Mouse (Mus musculus) hematopoietic stem cell, adult 5-6 weeks (primary cell): Measurements from ENCODE around the gene Aak1. TPM values are rescaled to one million over a fixed set of nuclear protein-coding genes. Genes with fewer than 3 reads are reported as not detected.
A peak's percentile ranks its signal among the peaks of the same experiment; 100 is the strongest.

Source experiments
- ATAC-seq, 2 experiments: fragments of 125-278 bp in 1 of 2; replicated peaks in 1 of 2; 2 replicates each; pipeline ENCODE4 v1.8.0; 2016 to 2017; ENCODE audit warnings: inconsistent platforms in 2 of 2, mild to moderate bottlenecking in 2 of 2, moderate number of reproducible peaks in 2 of 2, low read depth in 1 of 2, moderate TSS enrichment in 1 of 2; ENCODE audit not compliant: low FRiP score in 2 of 2, poor library complexity in 2 of 2, severe bottlenecking in 2 of 2, insufficient read depth in 1 of 2, low TSS enrichment in 1 of 2
- total RNA-seq: library from RNA; stranded (forward); fragments of 172-1452, 232-1000 nt; gene quantifications from 2 replicates; pipeline ENCODE4 v1.2.3, GENCODE M21; 2017

Gene Aak1
- total RNA-seq, 1 experiment from 2014 or later = 12.2 TPM

DNA sequence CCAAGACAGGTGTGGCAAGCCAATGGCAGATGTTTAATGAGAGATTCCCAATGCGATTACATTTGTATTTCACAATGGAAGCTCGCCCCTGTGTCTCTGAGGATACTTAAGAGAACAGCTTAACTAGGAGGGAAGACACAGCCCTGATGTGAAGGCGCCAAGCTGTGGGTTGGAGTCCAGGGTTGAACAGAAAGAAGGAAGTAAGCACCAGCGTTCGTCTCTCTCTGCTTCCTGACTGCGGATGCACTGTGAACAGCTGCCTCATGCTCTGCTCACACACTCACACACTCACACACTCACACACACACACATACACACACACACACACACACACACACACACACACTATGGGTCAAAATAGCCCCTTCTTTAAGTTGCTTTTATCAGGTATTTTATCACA is 19.5 kb upstream of the Aak1 start:
- ATAC-seq = no peak

- ATAC-seq = no peak
Observed at GRCm38 (mm10) chr6:86830738-86831500, 18.4 kb upstream of the Aak1 start.

DNA sequence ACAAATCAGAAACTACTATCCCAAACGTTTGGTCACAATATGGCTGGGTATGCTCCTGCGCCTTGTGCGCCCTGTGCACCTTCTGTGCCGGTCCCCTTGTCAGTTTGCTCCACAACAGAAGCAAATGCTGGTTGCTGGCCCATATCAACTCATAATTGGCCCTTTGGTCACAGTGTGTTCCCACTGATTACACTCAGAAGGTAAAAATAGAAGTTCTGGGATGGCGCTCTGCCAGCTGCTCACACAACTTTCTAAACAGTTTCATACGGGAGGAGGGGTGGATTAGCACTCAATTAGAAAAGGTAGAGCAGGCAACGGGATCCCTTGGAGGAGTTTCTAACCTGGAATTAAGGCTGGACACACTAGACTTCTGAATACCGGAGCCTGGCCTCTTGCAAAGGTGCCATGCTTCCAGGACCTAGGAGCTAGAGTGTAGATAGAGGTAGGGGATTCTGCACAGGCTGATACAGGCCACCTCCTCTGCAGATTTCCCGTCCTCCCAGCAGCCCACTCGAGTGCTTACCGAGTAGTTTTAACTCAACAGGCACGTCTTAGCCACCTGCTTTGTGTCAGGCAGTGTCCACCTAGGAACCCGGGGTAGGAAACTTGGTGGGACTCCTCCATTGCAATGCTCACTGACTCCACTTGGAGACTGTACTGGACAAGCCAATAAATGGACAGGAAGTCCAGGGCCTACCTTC is 16.4 kb upstream of the Aak1 start:
- ATAC-seq = peak; percentile 64 to 71

DNA sequence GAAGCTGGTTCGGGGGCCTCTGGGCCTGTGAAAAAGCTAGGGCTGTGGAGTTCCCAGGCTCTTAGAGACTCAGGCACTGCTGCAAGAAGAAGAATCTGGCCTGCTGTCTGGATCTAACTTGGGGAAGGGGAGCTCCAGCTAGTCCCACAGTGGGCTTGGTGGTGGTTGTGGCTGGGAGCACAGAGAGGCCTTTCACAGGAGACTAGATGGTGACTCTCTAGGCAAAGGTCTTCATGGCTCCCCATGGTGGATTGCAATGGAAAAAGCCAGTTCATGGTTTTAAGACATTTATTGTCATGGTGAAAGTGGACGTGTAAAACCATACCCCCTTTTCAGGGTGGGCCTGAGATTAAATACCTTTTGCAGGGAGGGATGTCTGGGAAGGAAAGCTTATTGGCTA is 10.2 kb upstream of the Aak1 start:
- ATAC-seq = no peak

DNA sequence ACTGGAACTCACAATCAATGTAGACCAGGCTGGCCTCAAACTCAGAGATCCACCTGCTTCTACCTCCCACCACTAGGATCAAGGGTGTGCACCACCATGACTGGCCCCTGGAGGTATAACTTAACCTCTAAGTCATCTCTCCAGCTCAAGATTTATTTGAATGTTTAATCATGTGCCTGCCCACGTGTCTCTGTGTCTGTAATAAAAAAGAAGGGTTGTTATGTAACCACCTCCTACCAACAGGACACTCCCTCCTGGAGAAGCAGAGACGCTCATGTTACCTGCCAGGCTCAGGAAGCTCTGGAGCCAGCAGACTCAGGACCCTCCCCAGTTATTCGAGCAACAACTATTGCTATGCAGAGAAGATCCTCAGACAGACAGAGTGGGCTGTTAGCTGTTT is 7.4 kb upstream of the Aak1 start:
- no peak for ATAC-seq

DNA sequence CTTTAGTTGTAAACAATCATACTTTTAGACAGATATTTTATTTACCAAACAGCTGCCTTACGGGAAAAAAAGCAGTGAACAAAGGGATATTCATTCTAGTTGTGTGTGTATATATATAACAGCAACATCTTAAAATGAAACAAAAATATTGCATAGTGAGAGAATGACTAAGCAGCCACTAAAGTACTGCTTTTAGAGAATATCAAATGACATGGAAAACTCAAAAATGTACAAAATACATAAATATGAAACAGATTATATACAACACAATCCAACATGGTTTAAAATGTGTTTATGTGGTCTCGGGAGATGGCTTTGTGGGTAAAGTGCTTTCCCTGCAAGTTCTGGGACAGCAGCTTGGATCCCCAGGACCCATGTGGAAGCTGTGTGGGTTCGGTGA is 5.7 kb upstream of the Aak1 start:
- ATAC-seq = no peak

- ATAC-seq = no peak
Observed at GRCm38 (mm10) chr6:86846467-86846866, 2.9 kb upstream of the Aak1 start.

DNA sequence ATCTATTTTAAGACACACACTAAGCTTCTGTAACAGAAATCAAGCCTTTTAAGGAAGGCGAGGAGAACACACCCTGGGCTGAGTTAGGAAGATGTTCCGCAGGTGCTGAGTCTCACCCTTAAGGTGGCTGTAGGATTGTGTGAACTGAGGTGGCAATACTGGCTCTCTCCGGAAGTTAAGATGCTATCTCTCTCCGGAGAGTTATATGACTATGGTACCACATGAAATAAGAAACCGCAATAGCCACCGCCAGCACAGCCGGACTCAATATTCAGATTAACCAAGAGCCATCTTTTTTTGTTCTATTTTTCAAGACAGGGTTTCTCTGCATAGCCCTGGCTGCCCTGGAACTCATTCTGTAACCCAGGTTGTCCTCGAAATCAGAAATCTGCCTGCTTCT is 1.5 kb upstream of the Aak1 start:
- ATAC-seq = no peak

DNA sequence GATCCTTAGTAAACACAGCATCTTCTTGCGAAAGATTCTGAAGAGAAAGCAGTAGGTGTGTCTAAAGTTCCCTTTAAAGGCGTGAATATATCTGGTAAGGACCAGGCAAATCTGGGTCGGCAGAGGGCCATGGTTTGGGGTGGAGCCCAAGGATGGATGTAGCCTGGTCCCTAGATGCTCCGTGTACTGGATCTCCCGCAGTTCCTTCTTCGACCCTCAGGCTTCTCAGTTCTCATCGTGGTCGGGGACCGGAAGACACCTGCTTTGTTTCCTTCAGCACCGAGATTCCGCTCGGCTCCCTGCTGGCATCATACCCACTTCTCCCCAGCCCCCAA is 770 bp upstream of the Aak1 start:
- ATAC-seq = peak; percentile 38 to 43

DNA sequence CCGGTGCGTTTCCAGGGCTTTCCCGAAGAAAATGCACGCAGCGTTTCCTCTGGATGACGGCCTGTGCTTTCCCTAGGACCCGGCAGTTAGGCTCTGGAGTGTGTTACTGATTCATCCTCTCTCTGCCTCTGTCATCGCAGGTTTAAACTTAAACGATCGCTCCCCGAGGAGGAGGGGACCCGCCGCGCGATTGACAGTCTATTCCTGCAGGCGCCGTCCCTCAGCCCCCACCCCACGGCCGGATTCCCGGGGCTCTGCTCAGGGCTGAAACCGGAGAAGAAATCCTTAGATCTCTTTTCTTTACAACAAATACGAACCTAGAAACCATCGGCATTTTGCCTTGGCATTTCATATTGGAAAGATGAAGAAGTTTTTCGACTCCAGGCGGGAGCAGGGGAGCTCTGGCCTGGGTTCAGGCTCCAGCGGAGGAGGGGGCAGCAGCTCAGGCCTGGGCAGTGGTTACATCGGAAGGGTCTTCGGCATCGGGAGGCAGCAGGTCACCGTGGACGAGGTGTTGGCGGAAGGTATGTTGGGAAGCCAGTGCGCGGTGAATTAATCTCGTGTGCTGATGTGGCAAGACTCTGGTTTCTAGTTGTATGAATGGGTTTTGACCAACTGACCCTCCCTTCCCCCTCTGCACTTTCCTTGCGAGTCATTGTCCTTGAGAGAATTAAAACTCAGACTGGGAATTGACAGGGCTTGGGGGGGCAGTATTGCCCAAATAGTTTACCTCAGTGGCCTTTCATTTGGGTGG is 552 bp downstream of the Aak1 start:
- ATAC-seq = no peak

GRCm38 (mm10) chr6:86850588-86850987 is 1.3 kb downstream of the Aak1 start:
- no peak for ATAC-seq

DNA sequence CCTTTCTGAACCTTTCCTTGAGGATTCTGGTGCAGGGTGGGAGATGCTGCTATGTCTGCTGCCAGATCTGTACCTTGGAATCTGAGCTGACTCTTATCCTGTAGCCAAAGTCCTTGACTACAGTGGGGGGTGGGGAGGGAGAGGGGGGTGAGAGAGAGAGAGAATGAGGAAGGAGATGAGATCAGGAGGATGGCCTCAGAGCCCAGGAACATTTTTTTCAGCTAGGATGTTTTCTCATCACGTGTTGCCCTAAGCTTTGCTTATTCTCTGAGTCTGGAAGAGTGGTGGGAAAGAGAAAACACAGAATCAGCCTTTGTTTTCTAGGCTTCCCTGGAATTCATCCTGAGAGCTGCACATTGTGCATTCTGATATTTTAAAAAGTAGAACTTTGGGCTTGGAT is 2.2 kb downstream of the Aak1 start:
- no peak for ATAC-seq

DNA sequence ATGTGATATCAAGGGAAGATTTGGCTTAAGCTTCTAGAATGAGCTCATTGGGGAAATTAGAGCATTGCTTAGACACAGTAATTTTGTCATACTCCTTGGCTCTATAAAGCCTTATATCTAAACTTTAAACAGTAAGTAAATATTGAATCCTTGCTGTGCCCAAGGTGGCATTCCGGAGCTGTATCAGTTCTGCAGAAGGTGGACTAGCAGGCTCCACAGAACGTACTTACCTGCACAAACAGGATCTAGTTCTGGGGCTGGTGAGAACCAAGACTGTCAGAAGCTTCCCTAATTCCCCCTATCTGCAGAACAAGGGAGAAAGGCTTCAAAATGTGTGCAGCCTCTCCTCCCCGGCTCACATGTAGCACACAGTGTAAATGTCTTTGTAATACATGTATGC is 4.6 kb downstream of the Aak1 start:
- no peak for ATAC-seq

DNA sequence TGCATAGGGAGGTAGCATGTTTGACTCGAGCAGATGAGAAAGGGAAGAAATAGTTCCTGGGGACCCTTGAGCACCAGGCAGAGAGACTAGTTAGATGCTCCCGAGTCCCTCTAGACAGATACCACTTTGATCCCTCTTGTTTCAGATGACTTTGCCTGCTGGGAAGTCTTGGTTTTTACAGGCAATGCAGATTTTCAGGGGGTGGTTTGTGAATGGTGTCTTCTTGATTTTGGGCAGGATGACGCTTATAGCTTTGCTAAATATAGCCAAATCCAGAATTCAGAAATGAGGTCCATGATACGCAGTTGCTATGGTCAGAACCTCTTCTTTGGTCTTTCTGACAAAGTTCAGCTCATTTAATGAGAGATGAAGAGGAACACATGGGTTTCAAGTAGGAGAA is 5.6 kb downstream of the Aak1 start:
- no peak for ATAC-seq

DNA sequence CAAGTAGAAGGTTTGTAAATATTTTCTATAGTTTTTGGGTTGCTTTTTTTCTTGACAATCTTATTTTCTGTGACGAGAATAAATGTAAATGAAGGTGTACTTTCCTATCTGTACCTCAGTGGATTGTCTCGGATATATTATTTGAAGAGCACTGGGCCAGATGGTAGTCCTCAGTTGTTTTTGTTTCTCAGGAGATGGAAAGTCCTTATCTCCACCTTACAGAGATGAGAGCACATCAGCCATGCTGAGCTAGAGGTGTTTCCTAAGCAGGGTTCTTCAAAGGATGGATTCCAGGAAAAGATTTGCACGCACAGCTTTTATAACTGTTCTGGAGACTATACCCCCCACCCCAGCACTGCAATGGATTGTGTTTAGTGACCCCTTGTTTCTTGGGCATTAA is 9.3 kb downstream of the Aak1 start:
- no peak for ATAC-seq

- ATAC-seq = no peak
Observed at GRCm38 (mm10) chr6:86860732-86861463, 11.6 kb downstream of the Aak1 start.

GRCm38 (mm10) chr6:86864358-86864757 is 15.0 kb downstream of the Aak1 start:
- no peak for ATAC-seq

- ATAC-seq = no peak
Observed at GRCm38 (mm10) chr6:86870335-86870734, 21.0 kb downstream of the Aak1 start.
